ENCODE assay signal across 9 mouse cellular contexts in the genomic region with DNA sequence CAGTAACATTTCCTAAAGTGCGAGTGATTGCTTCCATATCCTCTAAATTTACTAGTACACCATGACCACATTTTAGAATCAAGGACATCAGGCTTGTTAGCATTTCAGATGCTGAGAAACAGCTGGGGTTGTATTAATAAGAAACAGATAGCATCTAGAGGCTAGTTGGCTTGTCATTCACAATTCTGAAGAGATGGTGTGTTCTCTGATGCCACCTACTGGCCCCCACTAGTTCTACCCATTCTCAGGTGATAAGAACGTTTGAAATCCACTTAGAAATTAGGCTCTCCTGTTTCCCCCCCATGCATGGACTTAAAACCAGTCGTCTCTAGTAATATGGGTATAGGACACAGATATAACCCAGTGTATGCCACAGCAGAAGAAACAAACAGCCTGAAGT.
DNase-seq lines count a peak whose midpoint lies in the region; ATAC-seq and TF ChIP-seq lines count a peak whose summit lies in the region.
"Had no signal": no experiment of that assay in that cellular context is flagged by ENCODE, and none has a peak within 500 bp of the region (broad histone marks: within the 10 kb centered on the region; RNA-seq: fewer than 3 reads in every experiment).

No protein-coding gene starts in this region.

- no peak overlapping the region for H3K9ac ChIP-seq in hindbrain, postnatal 0 days (replicated peaks; ENCODE audit: low read length)
- H3K9ac ChIP-seq: liver, embryonic 15.5 days had no signal

- H3K4me3 ChIP-seq in hindbrain, postnatal 0 days (ENCODE audit: low read length): no peak overlapping the region
- H3K4me3 ChIP-seq: liver, embryonic 15.5 days had no signal

- H3K4me1 ChIP-seq in hindbrain, postnatal 0 days (ENCODE audit: insufficient read depth, low read length): no peaks in the 10 kb centered on the region
- H3K4me1 ChIP-seq: liver, embryonic 15.5 days had no signal

- WGBS in hindbrain, postnatal 0 days: 56% methylated on average over 3 of the region's 3 CpGs

- H3K36me3 ChIP-seq in hindbrain, postnatal 0 days (ENCODE audit: insufficient read depth, low read length): no peaks in the 10 kb centered on the region
- H3K36me3 ChIP-seq: liver, embryonic 15.5 days had no signal

- H3K4me2 ChIP-seq in hindbrain, postnatal 0 days (ENCODE audit: low read depth, low read length): no peak overlapping the region
- H3K4me2 ChIP-seq: liver, embryonic 15.5 days had no signal

- no peak for ATAC-seq in hindbrain, postnatal 0 days

- no peaks in the 10 kb centered on the region for H3K27me3 ChIP-seq in hindbrain, postnatal 0 days (ENCODE audit: insufficient read depth, low read length)

- peak; percentile 61 for TF ChIP-seq CTCF in hindbrain, postnatal 0 days (IDR thresholded peaks at IDR 0.05; ENCODE audit: low read depth)

- H3K27ac ChIP-seq in hindbrain, postnatal 0 days: no peak overlapping the region
- H3K27ac ChIP-seq: liver, embryonic 15.5 days had no signal

- DNase-seq in adrenal gland, adult (ENCODE audit: inconsistent age in 2 of 2, low spot score in 1 of 2): peak; percentile 7 to 38
- DNase-seq in adrenal gland, adult 8-10 months: no peak
- peak; percentile 20 to 49 for DNase-seq in left cerebral cortex, adult 18-20 months (ENCODE audit: low spot score in 2 of 2)
- no peak for DNase-seq in left cerebral cortex, adult 11 months (ENCODE audit: low spot score)
- DNase-seq in hindbrain, postnatal 0 days (ENCODE audit: low spot score): peak; percentile 48
- DNase-seq in retina, postnatal 1 day: peak; percentile 45
- DNase-seq in spleen, postnatal 36 days (ENCODE audit: low spot score in 2 of 2): no peak
- DNase-seq in ovary, adult 18-20 months (ENCODE audit: low spot score): no peak

- no peaks in the 10 kb centered on the region for H3K9me3 ChIP-seq in hindbrain, postnatal 0 days (ENCODE audit: low read length)
- H3K9me3 ChIP-seq: liver, embryonic 15.5 days had no signal

Comparison
In these comparisons a context has a peak if more than half of its experiments do, and no peak if none do; other contexts are left out.
1. DNase-seq: peak in adrenal gland, adult (2 of 2), left cerebral cortex, adult 18-20 months (2 of 2), hindbrain, postnatal 0 days (single experiment) and retina, postnatal 1 day (single experiment); none in adrenal gland, adult 8-10 months (single experiment), left cerebral cortex, adult 11 months (single experiment), spleen, postnatal 36 days (0 of 2) and ovary, adult 18-20 months (single experiment).